Mouse (Mus musculus) cerebellum, postnatal 4 days (tissue): ENCODE measurements around the gene Pgbd1.
A peak's percentile ranks its signal among the peaks of the same experiment; 100 is the strongest.

Experiments
- DNase-seq, 2 experiments: peaks; one replicate each; pipeline ENCODE4 v3.0.0; 2022; ENCODE audit warnings: low spot score in 2 of 2, mixed read lengths in 1 of 2

The Pgbd1 gene

GRCm38 (mm10) chr13:21415750-21416149 lies 25.1 kb downstream of the Pgbd1 start:
- no peak for DNase-seq

- DNase-seq: no peak
These were observed 25.6 kb downstream of the Pgbd1 start for GRCm38 (mm10) chr13:21415266-21415665.

- no peak for DNase-seq
These were observed 26.3 kb downstream of the Pgbd1 start for GRCm38 (mm10) chr13:21414231-21415212.

GRCm38 (mm10) chr13:21408805-21409459 lies 31.9 kb downstream of the Pgbd1 start:
- no peak for DNase-seq

- peak; percentile 46 to 64 for DNase-seq
These were observed 32.7 kb downstream of the Pgbd1 start for GRCm38 (mm10) chr13:21407969-21408804.

- DNase-seq: no peak
These were observed 33.5 kb downstream of the Pgbd1 start for GRCm38 (mm10) chr13:21407341-21407740.

- DNase-seq: no peak
These were observed 38.0 kb downstream of the Pgbd1 start for GRCm38 (mm10) chr13:21402848-21403247.

GRCm38 (mm10) chr13:21402287-21402846 lies 38.5 kb downstream of the Pgbd1 start, which contains the start of gene Zkscan3:
Zkscan3 (minus strand) TSS chr13:21402755.
- peak; percentile 56 to 81 for DNase-seq

- DNase-seq: no peak
These were observed 39.1 kb downstream of the Pgbd1 start for GRCm38 (mm10) chr13:21401636-21402286.

- DNase-seq: no peak
These were observed 39.7 kb downstream of the Pgbd1 start for GRCm38 (mm10) chr13:21401166-21401565.

GRCm38 (mm10) chr13:21397486-21397885 lies 43.4 kb downstream of the Pgbd1 start:
- DNase-seq: no peak

- DNase-seq: peak in 1 of 2 experiments; percentile 23
These were observed 44.8 kb downstream of the Pgbd1 start for GRCm38 (mm10) chr13:21396048-21396447.

GRCm38 (mm10) chr13:21395623-21396022 lies 45.2 kb downstream of the Pgbd1 start:
- no peak for DNase-seq

GRCm38 (mm10) chr13:21395211-21395610 lies 45.6 kb downstream of the Pgbd1 start:
- DNase-seq: no peak

- no peak for DNase-seq
These were observed 63.1 kb downstream of the Pgbd1 start for GRCm38 (mm10) chr13:21377773-21378172.

- no peak for DNase-seq
These were observed 68.2 kb downstream of the Pgbd1 start for GRCm38 (mm10) chr13:21372700-21373099.
